Comparison of ENCODE assay signal across 9 mouse cellular contexts in genomic region chr10:122982909-122983578, GRCm38 (mm10).
DNase-seq lines count a peak whose midpoint lies in the region; ATAC-seq and TF ChIP-seq lines count a peak whose summit lies in the region.
"Had no signal": no experiment of that assay in that cellular context is flagged by ENCODE, and none has a peak within 500 bp of the region (broad histone marks: within the 10 kb centered on the region; RNA-seq: fewer than 3 reads in every experiment).

No protein-coding gene starts in this region.

- H3K4me3 ChIP-seq in embryonic facial prominence, embryonic 13.5 days = peak overlapping the region; percentile 92
- peak overlapping the region; percentile 94; the same call in 1 of the 2 replicates for H3K4me3 ChIP-seq in intestine, postnatal 0 days (ENCODE audit: low read depth, low read length)
- peak overlapping the region; percentile 88 for H3K4me3 ChIP-seq in stomach, embryonic 14.5 days (ENCODE audit: low read depth, low read length)

- no peaks in the 10 kb centered on the region for H3K9me3 ChIP-seq in embryonic facial prominence, embryonic 13.5 days
- H3K9me3 ChIP-seq in intestine, postnatal 0 days (ENCODE audit: control insufficient read depth) = no peaks in the 10 kb centered on the region
- no peaks in the 10 kb centered on the region for H3K9me3 ChIP-seq in stomach, embryonic 14.5 days (ENCODE audit: control insufficient read depth, low read depth, low read length)

- DNase-seq in heart, adult 11 months = peak; percentile 89
- DNase-seq in heart, adult 9 months (ENCODE audit: low spot score in 2 of 2) = no peak
- peak; percentile 81 for DNase-seq in 3T3-L1 (ENCODE audit: low read depth, low spot score)
- DNase-seq in thymus, postnatal 0 days (ENCODE audit: low spot score) = no peak
- DNase-seq in embryo, embryonic 11 days = no peak

- peak overlapping the region; percentile 100 for H3K9ac ChIP-seq in embryonic facial prominence, embryonic 13.5 days
- H3K9ac ChIP-seq in intestine, postnatal 0 days (ENCODE audit: low read depth, low read length) = no peak overlapping the region
- H3K9ac ChIP-seq in stomach, embryonic 14.5 days (replicated peaks; ENCODE audit: low read depth, low read length) = 0 out of 2 replicates have a peak overlapping the region, but pooled peaks have one; percentile 100

- H3K4me2 ChIP-seq in embryonic facial prominence, embryonic 13.5 days = peak overlapping the region; percentile 65
- H3K4me2 ChIP-seq in intestine, postnatal 0 days (replicated peaks; ENCODE audit: low read depth) = peak overlapping the region; percentile 79
- peak overlapping the region; percentile 51 for H3K4me2 ChIP-seq in stomach, embryonic 14.5 days (replicated peaks; ENCODE audit: low read depth, low read length)

- no peak for ATAC-seq in embryonic facial prominence, embryonic 13.5 days (ENCODE audit: insufficient number of reproducible peaks, insufficient read depth, low FRiP score, low TSS enrichment, low read depth)
- no peak for ATAC-seq in intestine, postnatal 0 days
- no peak for ATAC-seq in stomach, embryonic 14.5 days (ENCODE audit: insufficient number of reproducible peaks, insufficient read depth, low FRiP score, low read depth)
- ATAC-seq: Patski had no signal

- H3K36me3 ChIP-seq in embryonic facial prominence, embryonic 13.5 days = peaks cover 30% of the 10 kb centered on the region
- H3K36me3 ChIP-seq in intestine, postnatal 0 days (ENCODE audit: control insufficient read depth, insufficient read depth) = peaks cover 4% of the 10 kb centered on the region; the same call in 1 of the 2 replicates
- H3K36me3 ChIP-seq in stomach, embryonic 14.5 days (ENCODE audit: control insufficient read depth, insufficient read depth, low read length) = peaks cover 13% of the 10 kb centered on the region

- no peaks in the 10 kb centered on the region for H3K27me3 ChIP-seq in embryonic facial prominence, embryonic 13.5 days
- no peaks in the 10 kb centered on the region for H3K27me3 ChIP-seq in intestine, postnatal 0 days (replicated peaks; ENCODE audit: control insufficient read depth, insufficient read depth, low read length)
- no peaks in the 10 kb centered on the region for H3K27me3 ChIP-seq in stomach, embryonic 14.5 days (ENCODE audit: control insufficient read depth, insufficient read depth, low read length)
- H3K27me3 ChIP-seq: Patski had no signal

- no peak for TF ChIP-seq CTCF in intestine, postnatal 0 days (IDR thresholded peaks at IDR 0.05; ENCODE audit: low read depth)

- 69% methylated on average over 11 of the region's 11 CpGs for WGBS in embryonic facial prominence, embryonic 13.5 days
- 63% methylated on average over 11 of the region's 11 CpGs for WGBS in intestine, postnatal 0 days
- WGBS in stomach, embryonic 14.5 days = 83% methylated on average over 11 of the region's 11 CpGs

- peaks cover 19% of the 10 kb centered on the region for H3K4me1 ChIP-seq in embryonic facial prominence, embryonic 13.5 days
- H3K4me1 ChIP-seq in intestine, postnatal 0 days (replicated peaks; ENCODE audit: control insufficient read depth, insufficient read depth, low read length) = no peaks in the 10 kb centered on the region
- peaks cover 27% of the 10 kb centered on the region; the same call in 1 of the 2 replicates for H3K4me1 ChIP-seq in stomach, embryonic 14.5 days (ENCODE audit: control insufficient read depth, insufficient read depth, low read length)

- peak overlapping the region; percentile 100 for H3K27ac ChIP-seq in embryonic facial prominence, embryonic 13.5 days
- no peak overlapping the region for H3K27ac ChIP-seq in intestine, postnatal 0 days (ENCODE audit: low read depth, low read length)
- H3K27ac ChIP-seq in stomach, embryonic 14.5 days (ENCODE audit: low read length) = 0 out of 2 replicates have a peak overlapping the region, but pooled peaks have one; percentile 27

Comparison
In these comparisons a context has a peak if more than half of its experiments do, and no peak if none do; other contexts are left out.
1. DNase-seq: peak in heart, adult 11 months (single experiment) and 3T3-L1 (single experiment); none in heart, adult 9 months (0 of 2), thymus, postnatal 0 days (single experiment) and embryo, embryonic 11 days (single experiment).
2. Peak in every context shown above with its lines, with median percentiles within 50 percentile points of each other: H3K4me2 ChIP-seq and H3K4me3 ChIP-seq.